Mouse (Mus musculus) CH12.LX (cell line): ENCODE results near the gene Ap1g2. TPM values are rescaled to one million over a fixed set of nuclear protein-coding genes. Genes with fewer than 3 reads are reported as not detected.

Experiments used
- DNase-seq: peaks from one replicate; pipeline ENCODE4 v3.0.0-alpha.2; 2013; ENCODE audit errors: extremely low read depth
- H3K27ac ChIP-seq: 2 replicates; pipeline ENCODE4 v1.5.1; 2012; ENCODE audit warnings: low read depth, mild to moderate bottlenecking, control low read depth, moderate library complexity; ENCODE audit not compliant: insufficient read depth
- H3K27me3 ChIP-seq: replicated peaks from 2 replicates; pipeline ENCODE3; 2012; ENCODE audit warnings: inconsistent platforms
- H3K36me3 ChIP-seq, 2 experiments: replicated peaks in 1 of 2; 2 replicates each; pipeline versions ENCODE3 to v1.6.1; 2012; ENCODE audit warnings: inconsistent platforms in 1 of 2, low read length in 1 of 2, mild to moderate bottlenecking in 1 of 2, mixed read lengths in 1 of 2, moderate library complexity in 1 of 2; ENCODE audit not compliant: control insufficient read depth in 1 of 2, insufficient read depth in 1 of 2
- H3K4me1 ChIP-seq, 2 experiments: 2 replicates each; pipeline ENCODE4 v1.6.1; 2012; ENCODE audit warnings: inconsistent platforms in 1 of 2, moderate library complexity in 1 of 2; ENCODE audit not compliant: insufficient read depth in 2 of 2, control insufficient read depth in 1 of 2
- H3K4me2 ChIP-seq: 2 replicates; pipeline ENCODE4 v1.6.1; 2012; ENCODE audit warnings: low read depth, mild to moderate bottlenecking, control low read depth; ENCODE audit not compliant: poor library complexity, insufficient read depth, severe bottlenecking
- H3K4me3 ChIP-seq, 3 experiments: fragments of 150-350 bp in 1 of 3; sonication (generic) in 1 of 3; replicated peaks in 1 of 3; 2 replicates each; pipeline versions ENCODE3 to v1.5.1; 2011 to 2012; ENCODE audit warnings: low read depth in 2 of 3, low read length in 2 of 3, mild to moderate bottlenecking in 2 of 3, moderate library complexity in 2 of 3, control low read depth in 1 of 3, improper control_type of control experiment in 1 of 3, inconsistent platforms in 1 of 3, mixed read lengths in 1 of 3; ENCODE audit not compliant: poor library complexity in 1 of 3
- H3K79me2 ChIP-seq: replicated peaks from 2 replicates; pipeline ENCODE4 v1.6.1; 2012; ENCODE audit warnings: mild to moderate bottlenecking, moderate library complexity; ENCODE audit not compliant: control insufficient read depth, poor library complexity, insufficient read depth, severe bottlenecking; ENCODE audit errors: extremely low read depth
- H3K9ac ChIP-seq: 2 replicates; pipeline ENCODE4 v1.6.1; 2012; ENCODE audit warnings: low read depth, mild to moderate bottlenecking, control low read depth, moderate library complexity; ENCODE audit not compliant: insufficient read depth
- H3K9me3 ChIP-seq: replicated peaks from 2 replicates; pipeline ENCODE3; 2012; ENCODE audit warnings: low read length, inconsistent platforms, mixed read lengths
- CHD1 ChIP-seq: IDR thresholded peaks from 2 replicates; pipeline ENCODE4 v1.6.1; 2012; ENCODE audit warnings: low read depth, low read length, improper control_type of control experiment, inconsistent platforms
- CHD2 ChIP-seq: IDR thresholded peaks from 2 replicates; pipeline ENCODE4 v1.6.1; 2011; ENCODE audit warnings: low read length, improper control_type of control experiment
- CTCF ChIP-seq, 2 experiments: IDR thresholded peaks in 1 of 2; conservative IDR thresholded peaks in 1 of 2; 2 replicates each; pipeline ENCODE4 v1.5.1; 2011 to 2012; ENCODE audit warnings: low read depth in 2 of 2, low read length in 2 of 2, improper control_type of control experiment in 1 of 2, inconsistent platforms in 1 of 2, mild to moderate bottlenecking in 1 of 2, moderate library complexity in 1 of 2
- E2F4 ChIP-seq: IDR thresholded peaks from 2 replicates; pipeline ENCODE4 v1.6.1; 2011; ENCODE audit warnings: low read depth, low read length, improper control_type of control experiment; ENCODE audit not compliant: insufficient replicate concordance
- EP300 ChIP-seq: IDR thresholded peaks from 2 replicates; pipeline ENCODE4 v1.6.1; 2011; ENCODE audit warnings: low read length, improper control_type of control experiment
- JUN ChIP-seq: IDR thresholded peaks from 2 replicates; pipeline ENCODE4 v1.6.1; 2011; ENCODE audit warnings: low read depth, mild to moderate bottlenecking, low read length, improper control_type of control experiment, moderate library complexity; ENCODE audit not compliant: insufficient read depth
- JUND ChIP-seq: conservative IDR thresholded peaks from 2 replicates; pipeline ENCODE4 v1.6.1; 2011; ENCODE audit warnings: low read depth, low read length, improper control_type of control experiment
- KAT2A ChIP-seq: IDR thresholded peaks from 2 replicates; pipeline ENCODE4 v1.6.1; 2012; ENCODE audit warnings: low read length, improper control_type of control experiment, inconsistent platforms; ENCODE audit not compliant: insufficient replicate concordance
- MAX ChIP-seq: IDR thresholded peaks from 2 replicates; pipeline ENCODE4 v1.6.1; 2011; ENCODE audit warnings: low read length, improper control_type of control experiment
- MAZ ChIP-seq: IDR thresholded peaks from 2 replicates; pipeline ENCODE4 v1.6.1; 2012; ENCODE audit warnings: low read depth, mild to moderate bottlenecking, inconsistent platforms, low read length, improper control_type of control experiment, moderate library complexity
- MXI1 ChIP-seq: IDR thresholded peaks from 2 replicates; pipeline ENCODE4 v1.6.1; 2011; ENCODE audit warnings: mild to moderate bottlenecking, low read depth, low read length, improper control_type of control experiment
- POLR2AphosphoS2 ChIP-seq: IDR thresholded peaks from 2 replicates; pipeline ENCODE4 v1.6.1; 2011; ENCODE audit warnings: low read depth, low read length, improper control_type of control experiment
- RAD21 ChIP-seq: IDR thresholded peaks from 2 replicates; pipeline ENCODE4 v1.6.1; 2011; ENCODE audit warnings: low read depth, mild to moderate bottlenecking, low read length, improper control_type of control experiment, moderate library complexity
- SMC3 ChIP-seq: IDR thresholded peaks from 2 replicates; pipeline ENCODE4 v1.6.1; 2011; ENCODE audit warnings: low read depth, low read length, improper control_type of control experiment
- TCF12 ChIP-seq: IDR thresholded peaks from 2 replicates; pipeline ENCODE4 v1.6.1; 2014; ENCODE audit warnings: low read depth, mild to moderate bottlenecking, inconsistent platforms, low read length, improper control_type of control experiment
- USF2 ChIP-seq: conservative IDR thresholded peaks from 2 replicates; pipeline ENCODE4 v1.6.1; 2011; ENCODE audit warnings: low read depth, low read length, improper control_type of control experiment
- ZKSCAN1 ChIP-seq: IDR thresholded peaks from 2 replicates; pipeline ENCODE4 v1.6.1; 2012; ENCODE audit warnings: low read depth, inconsistent platforms, low read length, improper control_type of control experiment, borderline replicate concordance
- ZNF384 ChIP-seq: IDR thresholded peaks from 2 replicates; pipeline ENCODE4 v1.6.1; 2012; ENCODE audit warnings: low read depth, low read length, improper control_type of control experiment, inconsistent platforms
- dilution Hi-C: fragments of 300-500 bp; cut with MboI; formaldehyde crosslinking; loops from 2 replicates; pipeline ENCODE4 v1.14.3; 2020; ENCODE audit warnings: low sequenced_read_pairs; ENCODE audit not compliant: extremely low pct_unique_long_range_greater_than_20kb, extremely low pct_ligation_motif_present
- in situ Hi-C: fragments of 300-500 bp; cut with MboI; formaldehyde crosslinking; loops from 3 replicates; pipeline ENCODE4 v1.14.3; 2019; ENCODE audit warnings: low sequenced_read_pairs, low pct_ligation_motif_present, low pct_unique_long_range_greater_than_20kb, mixed read lengths
- polyA plus RNA-seq: library from polyadenylated mRNA; unstranded; fragments of >175 nt; gene quantifications from 2 replicates; pipeline ENCODE4 v1.2.1, GENCODE M21; 2012; ENCODE audit warnings: low read depth; ENCODE audit not compliant: insufficient read length
- total RNA-seq, 2 experiments: library from RNA; depleted of rRNA; stranded (reverse); fragments of 300-350 nt in 1 of 2; fragments of >200 nt in 1 of 2; gene quantifications; 2 replicates each; pipeline ENCODE4 v1.2.3; 2012 to 2014

Gene Ap1g2
- total and polyA plus RNA-seq, 3 experiments: 18.3 to 64.8 (median 28.5) TPM

DNA sequence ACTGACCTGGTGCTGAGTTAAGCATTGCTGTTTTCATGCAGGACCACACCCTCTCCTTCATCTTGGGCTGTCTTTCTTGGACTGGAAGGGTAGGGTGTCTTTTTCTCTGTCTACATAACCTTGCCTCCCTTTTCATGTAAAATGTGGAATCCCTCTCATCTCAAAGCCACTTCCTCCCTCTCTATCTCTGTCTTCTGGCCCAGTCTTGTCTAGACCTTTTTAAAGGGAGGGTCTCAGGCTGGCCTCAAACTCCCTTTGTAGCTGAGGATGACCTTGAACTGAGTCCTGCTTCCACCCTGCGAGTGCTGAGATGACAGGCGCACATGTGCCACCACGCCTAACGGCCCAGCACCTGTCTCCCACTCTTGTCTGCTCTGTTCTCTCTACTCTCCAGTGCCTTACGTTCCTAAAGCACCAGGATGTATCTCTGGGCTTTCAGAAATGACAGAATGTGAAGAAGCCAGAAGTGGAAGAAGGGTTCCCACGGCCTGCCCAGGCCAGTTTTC is 20.3 kb downstream of the Ap1g2 start:
- Histone ChIP-seq H3K9ac (no peak overlapping the region), H3K4me3 (no peak overlapping the region), H3K27me3 (no peaks in the 10 kb centered on the region), H3K4me2 (no peak overlapping the region), H3K27ac (no peak overlapping the region), H3K79me2 (no peaks in the 10 kb centered on the region), H3K9me3 (no peaks in the 10 kb centered on the region), H3K4me1 (peaks cover 20 to 37% of the 10 kb centered on the region in 2 experiments), H3K36me3 (no peaks in the 10 kb centered on the region)
- no peak for TF ChIP-seq POLR2AphosphoS2
- no peak for TF ChIP-seq CTCF (conservative IDR thresholded peaks at IDR 0.05 in 1 of 2, IDR thresholded peaks at IDR 0.05 in 1 of 2; ENCODE audit: low read depth in 2 of 2, low read length in 2 of 2)
- TF ChIP-seq MAX: no peak
- TF ChIP-seq USF2: no peak
- TF ChIP-seq TCF12: no peak
- no peak for TF ChIP-seq CHD2
- TF ChIP-seq KAT2A: no peak
- TF ChIP-seq MAZ: no peak
- TF ChIP-seq ZNF384: no peak
- no peak for TF ChIP-seq CHD1
- in situ Hi-C loops (no loop called here), dilution Hi-C loops (no loop called here)
- no peak for DNase-seq

DNA sequence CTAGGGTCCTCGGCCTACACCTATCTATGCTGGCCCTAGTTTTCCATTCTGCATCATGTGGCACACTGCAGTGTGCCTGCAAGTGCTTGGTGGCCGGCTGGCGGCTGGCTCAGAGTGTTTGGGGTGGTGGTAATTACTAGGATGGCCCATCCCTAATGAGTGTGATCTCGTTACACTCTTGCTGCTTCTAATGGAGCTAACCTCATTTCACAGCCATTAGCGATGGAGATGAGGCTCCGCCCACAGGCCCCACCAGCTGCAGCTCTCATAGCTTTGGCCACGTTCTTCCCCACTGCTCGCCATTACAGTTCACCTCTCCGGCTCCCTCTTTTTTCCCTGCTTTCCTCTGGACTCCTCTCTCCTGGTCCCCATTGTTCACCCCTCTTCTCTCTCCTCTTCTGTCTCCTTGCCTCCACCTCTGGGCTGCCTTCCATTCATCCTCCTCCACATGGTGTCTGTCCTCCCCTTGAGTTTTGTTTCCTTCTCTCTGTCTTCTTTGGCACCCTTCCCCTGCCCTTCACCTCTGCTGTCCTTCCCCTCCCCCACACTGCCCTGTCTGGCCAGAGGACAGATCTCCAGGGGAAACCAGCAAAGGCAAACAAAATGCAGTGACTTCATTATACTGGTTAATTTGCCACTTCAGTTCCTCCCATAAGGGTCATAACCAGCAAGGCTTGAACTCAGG is 20.9 kb downstream of the Ap1g2 start:
- in situ Hi-C loops: no loop called here
- H3K79me2 ChIP-seq: no peaks in the 10 kb centered on the region
- dilution Hi-C loops: no loop called here
- H3K36me3 ChIP-seq: no peaks in the 10 kb centered on the region
- no peak overlapping the region for H3K27ac ChIP-seq
- H3K4me2 ChIP-seq: no peak overlapping the region
- DNase-seq: no peak
- no peak overlapping the region for H3K9ac ChIP-seq
- no peak overlapping the region for H3K4me3 ChIP-seq
- no peaks in the 10 kb centered on the region for H3K9me3 ChIP-seq
- H3K27me3 ChIP-seq: no peaks in the 10 kb centered on the region
- TF ChIP-seq MXI1 (no peak), E2F4 (no peak), RAD21 (no peak), JUN (no peak), JUND (no peak), SMC3 (no peak), ZKSCAN1 (no peak), EP300 (no peak)
- peaks cover 18 to 39% of the 10 kb centered on the region in 2 experiments for H3K4me1 ChIP-seq
